Mouse (Mus musculus): Measurements from ENCODE around the gene Iqgap2. TPM values are rescaled to one million over a fixed set of nuclear protein-coding genes. Genes with fewer than 3 reads are reported as not detected.

The Iqgap2 gene
- polyA plus RNA-seq, 1 experiment from 2014 or later: 25.3 TPM

- no peak overlapping the region for H3K27ac ChIP-seq (ENCODE audit: low read length)
- no peaks in the 10 kb centered on the region for H3K9me3 ChIP-seq (ENCODE audit: control insufficient read depth, low read depth, low read length)
- H3K4me1 ChIP-seq (ENCODE audit: control insufficient read depth, insufficient read depth, low read length): 0 out of 2 replicates have a peak, but pooled peaks cover 2% of the 10 kb centered on the region
- peak overlapping the region; percentile 95 for H3K4me2 ChIP-seq (replicated peaks; ENCODE audit: low read depth, low read length)
- no peak for ATAC-seq (ENCODE audit: insufficient number of reproducible peaks, insufficient read depth, low FRiP score, low read depth)
- H3K36me3 ChIP-seq (ENCODE audit: control insufficient read depth, insufficient read depth, low read length): no peaks in the 10 kb centered on the region
- H3K4me3 ChIP-seq (ENCODE audit: low read depth, low read length): peak overlapping the region; percentile 70
- no peak overlapping the region for H3K9ac ChIP-seq (replicated peaks; ENCODE audit: low read depth, low read length)
- 24% methylated on average over 8 of the region's 8 CpGs for WGBS
- no peaks in the 10 kb centered on the region for H3K27me3 ChIP-seq (ENCODE audit: control insufficient read depth, insufficient read depth, low read length)
These were observed 1.7 kb downstream of the Iqgap2 start for GRCm38 (mm10) chr13:95889981-95890545.

GRCm38 (mm10) chr13:95889366-95889765, 2.4 kb downstream of the Iqgap2 start:
- WGBS: 87% methylated on average over 10 of the region's 10 CpGs
- H3K9me3 ChIP-seq (ENCODE audit: control insufficient read depth, low read depth, low read length): no peaks in the 10 kb centered on the region
- H3K27me3 ChIP-seq (ENCODE audit: control insufficient read depth, insufficient read depth, low read length): no peaks in the 10 kb centered on the region
- ATAC-seq (ENCODE audit: insufficient number of reproducible peaks, insufficient read depth, low FRiP score, low read depth): no peak
- H3K27ac ChIP-seq (ENCODE audit: low read length): no peak overlapping the region
- no peak overlapping the region for H3K4me3 ChIP-seq (ENCODE audit: low read depth, low read length)
- no peaks in the 10 kb centered on the region for H3K36me3 ChIP-seq (ENCODE audit: control insufficient read depth, insufficient read depth, low read length)
- H3K4me2 ChIP-seq (replicated peaks; ENCODE audit: low read depth, low read length): no peak overlapping the region
- 0 out of 2 replicates have a peak, but pooled peaks cover 2% of the 10 kb centered on the region for H3K4me1 ChIP-seq (ENCODE audit: control insufficient read depth, insufficient read depth, low read length)
- no peak overlapping the region for H3K9ac ChIP-seq (replicated peaks; ENCODE audit: low read depth, low read length)

GRCm38 (mm10) chr13:95888621-95889020, 3.1 kb downstream of the Iqgap2 start:
- no peak overlapping the region for H3K9ac ChIP-seq (replicated peaks; ENCODE audit: low read depth, low read length)
- H3K27ac ChIP-seq (ENCODE audit: low read length): no peak overlapping the region
- no peak overlapping the region for H3K4me3 ChIP-seq (ENCODE audit: low read depth, low read length)
- 89% methylated on average over 12 of the region's 12 CpGs for WGBS
- 0 out of 2 replicates have a peak, but pooled peaks cover 4% of the 10 kb centered on the region for H3K4me1 ChIP-seq (ENCODE audit: control insufficient read depth, insufficient read depth, low read length)
- H3K36me3 ChIP-seq (ENCODE audit: control insufficient read depth, insufficient read depth, low read length): no peaks in the 10 kb centered on the region
- no peaks in the 10 kb centered on the region for H3K9me3 ChIP-seq (ENCODE audit: control insufficient read depth, low read depth, low read length)
- ATAC-seq (ENCODE audit: insufficient number of reproducible peaks, insufficient read depth, low FRiP score, low read depth): no peak
- no peak overlapping the region for H3K4me2 ChIP-seq (replicated peaks; ENCODE audit: low read depth, low read length)
- no peaks in the 10 kb centered on the region for H3K27me3 ChIP-seq (ENCODE audit: control insufficient read depth, insufficient read depth, low read length)

- Histone ChIP-seq H3K4me1 (ENCODE audit: control insufficient read depth, insufficient read depth, low read length) (peaks cover 5% of the 10 kb centered on the region; the same call in 1 of the 2 replicates), H3K27ac (ENCODE audit: low read length) (no peak overlapping the region), H3K9ac (replicated peaks; ENCODE audit: low read depth, low read length) (no peak overlapping the region), H3K36me3 (ENCODE audit: control insufficient read depth, insufficient read depth, low read length) (no peaks in the 10 kb centered on the region), H3K4me2 (replicated peaks; ENCODE audit: low read depth, low read length) (no peak overlapping the region), H3K27me3 (ENCODE audit: control insufficient read depth, insufficient read depth, low read length) (no peaks in the 10 kb centered on the region), H3K4me3 (ENCODE audit: low read depth, low read length) (no peak overlapping the region), H3K9me3 (ENCODE audit: control insufficient read depth, low read depth, low read length) (no peaks in the 10 kb centered on the region)
- 79% methylated on average over 4 of the region's 4 CpGs for WGBS
- no peak for ATAC-seq (ENCODE audit: insufficient number of reproducible peaks, insufficient read depth, low FRiP score, low read depth)
These were observed 3.6 kb downstream of the Iqgap2 start for GRCm38 (mm10) chr13:95888170-95888569.

GRCm38 (mm10) chr13:95887375-95887774, 4.3 kb downstream of the Iqgap2 start:
- ATAC-seq (ENCODE audit: insufficient number of reproducible peaks, insufficient read depth, low FRiP score, low read depth): no peak
- 85% methylated on average over 7 of the region's 7 CpGs for WGBS

GRCm38 (mm10) chr13:95884455-95884854, 7.3 kb downstream of the Iqgap2 start:
- WGBS: 89% methylated on average over 3 of the region's 3 CpGs
- ATAC-seq (ENCODE audit: insufficient number of reproducible peaks, insufficient read depth, low FRiP score, low read depth): no peak

More at GRCm38 (mm10) chr13:95887375-95887774, 4.3 kb downstream of the Iqgap2 start:
- no peak overlapping the region for H3K4me2 ChIP-seq (replicated peaks; ENCODE audit: low read depth, low read length)
- no peak overlapping the region for H3K9ac ChIP-seq (replicated peaks; ENCODE audit: low read depth, low read length)
- H3K4me1 ChIP-seq (ENCODE audit: control insufficient read depth, insufficient read depth, low read length): peaks cover 8% of the 10 kb centered on the region; the same call in 1 of the 2 replicates
- no peaks in the 10 kb centered on the region for H3K36me3 ChIP-seq (ENCODE audit: control insufficient read depth, insufficient read depth, low read length)
- no peaks in the 10 kb centered on the region for H3K27me3 ChIP-seq (ENCODE audit: control insufficient read depth, insufficient read depth, low read length)
- H3K27ac ChIP-seq (ENCODE audit: low read length): no peak overlapping the region
- no peak overlapping the region for H3K4me3 ChIP-seq (ENCODE audit: low read depth, low read length)
- H3K9me3 ChIP-seq (ENCODE audit: control insufficient read depth, low read depth, low read length): no peaks in the 10 kb centered on the region

GRCm38 (mm10) chr13:95882001-95882400, 9.7 kb downstream of the Iqgap2 start:
- H3K36me3 ChIP-seq (ENCODE audit: control insufficient read depth, insufficient read depth, low read length): no peaks in the 10 kb centered on the region
- no peak overlapping the region for H3K27ac ChIP-seq (ENCODE audit: low read length)
- WGBS: 87% methylated on average over 6 of the region's 6 CpGs
- no peaks in the 10 kb centered on the region for H3K9me3 ChIP-seq (ENCODE audit: control insufficient read depth, low read depth, low read length)
- ATAC-seq (ENCODE audit: insufficient number of reproducible peaks, insufficient read depth, low FRiP score, low read depth): no peak
- H3K27me3 ChIP-seq (ENCODE audit: control insufficient read depth, insufficient read depth, low read length): no peaks in the 10 kb centered on the region
- no peak overlapping the region for H3K4me3 ChIP-seq (ENCODE audit: low read depth, low read length)
- no peak overlapping the region for H3K9ac ChIP-seq (replicated peaks; ENCODE audit: low read depth, low read length)
- peaks cover 6% of the 10 kb centered on the region; the same call in 1 of the 2 replicates for H3K4me1 ChIP-seq (ENCODE audit: control insufficient read depth, insufficient read depth, low read length)
- H3K4me2 ChIP-seq (replicated peaks; ENCODE audit: low read depth, low read length): no peak overlapping the region

More at GRCm38 (mm10) chr13:95884455-95884854, 7.3 kb downstream of the Iqgap2 start:
- Histone ChIP-seq H3K9ac (replicated peaks; ENCODE audit: low read depth, low read length) (no peak overlapping the region), H3K9me3 (ENCODE audit: control insufficient read depth, low read depth, low read length) (no peaks in the 10 kb centered on the region), H3K4me3 (ENCODE audit: low read depth, low read length) (no peak overlapping the region), H3K27me3 (ENCODE audit: control insufficient read depth, insufficient read depth, low read length) (no peaks in the 10 kb centered on the region), H3K36me3 (ENCODE audit: control insufficient read depth, insufficient read depth, low read length) (no peaks in the 10 kb centered on the region), H3K4me1 (ENCODE audit: control insufficient read depth, insufficient read depth, low read length) (peaks cover 6% of the 10 kb centered on the region; the same call in 1 of the 2 replicates), H3K4me2 (replicated peaks; ENCODE audit: low read depth, low read length) (no peak overlapping the region), H3K27ac (ENCODE audit: low read length) (no peak overlapping the region)

GRCm38 (mm10) chr13:95881427-95881826, 10.3 kb downstream of the Iqgap2 start:
- Histone ChIP-seq H3K4me2 (replicated peaks; ENCODE audit: low read depth, low read length) (no peak overlapping the region), H3K4me1 (ENCODE audit: control insufficient read depth, insufficient read depth, low read length) (peaks cover 6% of the 10 kb centered on the region; the same call in 1 of the 2 replicates), H3K36me3 (ENCODE audit: control insufficient read depth, insufficient read depth, low read length) (no peaks in the 10 kb centered on the region), H3K9me3 (ENCODE audit: control insufficient read depth, low read depth, low read length) (no peaks in the 10 kb centered on the region), H3K4me3 (ENCODE audit: low read depth, low read length) (no peak overlapping the region), H3K27me3 (ENCODE audit: control insufficient read depth, insufficient read depth, low read length) (no peaks in the 10 kb centered on the region), H3K9ac (replicated peaks; ENCODE audit: low read depth, low read length) (no peak overlapping the region), H3K27ac (ENCODE audit: low read length) (no peak overlapping the region)
- ATAC-seq (ENCODE audit: insufficient number of reproducible peaks, insufficient read depth, low FRiP score, low read depth): no peak
- 91% methylated on average over 9 of the region's 9 CpGs for WGBS

- WGBS: 65% methylated on average over 6 of the region's 6 CpGs
- H3K27ac ChIP-seq (ENCODE audit: low read length): no peak overlapping the region
- H3K4me2 ChIP-seq (replicated peaks; ENCODE audit: low read depth, low read length): no peak overlapping the region
- H3K9me3 ChIP-seq (ENCODE audit: control insufficient read depth, low read depth, low read length): no peaks in the 10 kb centered on the region
- no peaks in the 10 kb centered on the region for H3K36me3 ChIP-seq (ENCODE audit: control insufficient read depth, insufficient read depth, low read length)
- no peak overlapping the region for H3K4me3 ChIP-seq (ENCODE audit: low read depth, low read length)
- H3K27me3 ChIP-seq (ENCODE audit: control insufficient read depth, insufficient read depth, low read length): no peaks in the 10 kb centered on the region
- no peak for ATAC-seq (ENCODE audit: insufficient number of reproducible peaks, insufficient read depth, low FRiP score, low read depth)
- H3K4me1 ChIP-seq (ENCODE audit: control insufficient read depth, insufficient read depth, low read length): peaks cover 6% of the 10 kb centered on the region; the same call in 1 of the 2 replicates
- H3K9ac ChIP-seq (replicated peaks; ENCODE audit: low read depth, low read length): no peak overlapping the region
These were observed 11.1 kb downstream of the Iqgap2 start for GRCm38 (mm10) chr13:95880633-95881032.

Measured in stomach, embryonic 14.5 days (tissue).